Mouse (Mus musculus) heart, embryonic 14.5 days (tissue): ENCODE results near the gene Cfap97. TPM values are rescaled to one million over a fixed set of nuclear protein-coding genes. Genes with fewer than 3 reads are reported as not detected.

Source experiments
- ATAC-seq: fragments of 200-750 bp; cut with Nextera tagmentation; 2 replicates; pipeline ENCODE4 v1.8.0; 2017; ENCODE audit warnings: low read depth, moderate TSS enrichment; ENCODE audit not compliant: insufficient number of reproducible peaks, insufficient read depth, low FRiP score
- H3K27ac ChIP-seq, 2 experiments: fragments of 200-500 bp in 1 of 2; fragments of 300-500 bp in 1 of 2; sonication (generic) in 1 of 2; replicated peaks in 1 of 2; 2 replicates each; pipeline ENCODE4 v1.5.1; 2012 to 2014; ENCODE audit warnings: low read depth in 2 of 2, low read length in 2 of 2, control low read depth in 1 of 2, mild to moderate bottlenecking in 1 of 2, mixed read lengths in 1 of 2; ENCODE audit not compliant: control insufficient read depth in 1 of 2, insufficient read depth in 1 of 2
- H3K27me3 ChIP-seq: fragments of 300-500 bp; sonication (generic); 2 replicates; pipeline ENCODE4 v1.6.1; 2014; ENCODE audit warnings: mild to moderate bottlenecking, low read length, control low read depth; ENCODE audit not compliant: control insufficient read depth, insufficient read depth
- H3K36me3 ChIP-seq: fragments of 300-500 bp; sonication (generic); 2 replicates; pipeline ENCODE4 v1.6.1; 2014; ENCODE audit warnings: mild to moderate bottlenecking, control low read depth, low read length, mixed read lengths; ENCODE audit not compliant: control insufficient read depth, insufficient read depth
- H3K4me1 ChIP-seq, 2 experiments: fragments of 200-500 bp in 1 of 2; fragments of 300-500 bp in 1 of 2; sonication (generic) in 1 of 2; 2 replicates each; pipeline ENCODE4 v1.6.1; 2012 to 2014; ENCODE audit warnings: low read length in 2 of 2, control low read depth in 1 of 2, mixed read lengths in 1 of 2; ENCODE audit not compliant: control insufficient read depth in 2 of 2, insufficient read depth in 2 of 2
- H3K4me2 ChIP-seq: fragments of 300-500 bp; sonication (generic); 2 replicates; pipeline ENCODE4 v1.6.1; 2014; ENCODE audit warnings: mild to moderate bottlenecking, low read length
- H3K4me3 ChIP-seq, 2 experiments: fragments of 200-500 bp in 1 of 2; fragments of 300-500 bp in 1 of 2; sonication (generic) in 1 of 2; 2 replicates each; pipeline ENCODE4 v1.5.1; 2012 to 2014; ENCODE audit warnings: low read length in 2 of 2, mild to moderate bottlenecking in 2 of 2, control low read depth in 1 of 2, low read depth in 1 of 2, moderate library complexity in 1 of 2; ENCODE audit not compliant: control insufficient read depth in 1 of 2, insufficient read depth in 1 of 2
- H3K9ac ChIP-seq: fragments of 300-500 bp; sonication (generic); 2 replicates; pipeline ENCODE4 v1.6.1; 2014; ENCODE audit warnings: mild to moderate bottlenecking, low read length
- H3K9me3 ChIP-seq: fragments of 300-500 bp; sonication (generic); 2 replicates; pipeline ENCODE4 v1.6.1; 2016; ENCODE audit warnings: low read length, control low read depth; ENCODE audit not compliant: control insufficient read depth
- WGBS: fragments of 180-500 bp; shearing (Covaris S2); extraction: QIAGEN DNeasy Blood & Tissue Kit; methylation state at CpG from one replicate; pipeline ENCODE4 v1.1.7; 2014; 5-methylcytosine and 5-hydroxymethylcytosine counted together
- polyA plus RNA-seq: library from polyadenylated mRNA; unstranded; fragments of >200 nt; fragmentation: Nextera tagmentation; extraction: Ambion mirVana; gene quantifications from 2 replicates; pipeline ENCODE4 v1.2.1, GENCODE M21; 2014

Gene Cfap97
- polyA plus RNA-seq, 1 experiment from 2014 or later = 21.8 TPM

GRCm38 (mm10) chr8:46162953-46163869 lies 11.6 kb downstream of the Cfap97 start:
- H3K27me3 ChIP-seq = no peaks in the 10 kb centered on the region
- peak; percentile 98 for ATAC-seq
- 1% methylated on average over 77 of the region's 77 CpGs for WGBS
- peak overlapping the region; percentile 94 for H3K9ac ChIP-seq
- H3K9me3 ChIP-seq = no peaks in the 10 kb centered on the region
- H3K36me3 ChIP-seq = no peaks in the 10 kb centered on the region
- H3K4me2 ChIP-seq = peak overlapping the region; percentile 78
- peaks cover 0 to 10% of the 10 kb centered on the region in 2 experiments; a peak in 2 of 4 replicates for H3K4me1 ChIP-seq
- peak overlapping the region; percentile 71 to 74 for H3K27ac ChIP-seq
- peak overlapping the region; percentile 73 to 84 for H3K4me3 ChIP-seq

- Histone ChIP-seq H3K36me3 (no peaks in the 10 kb centered on the region), H3K4me1 (peaks cover 0 to 10% of the 10 kb centered on the region in 2 experiments; a peak in 2 of 4 replicates), H3K9ac (peak overlapping the region; percentile 94), H3K4me3 (peak overlapping the region; percentile 73 to 84), H3K27me3 (no peaks in the 10 kb centered on the region), H3K9me3 (no peaks in the 10 kb centered on the region), H3K4me2 (peak overlapping the region; percentile 78), H3K27ac (peak overlapping the region; percentile 51 to 74; a peak in 3 of 4 replicates)
- no peak for ATAC-seq
- WGBS = under 1% methylated on average over 23 of the region's 25 CpGs
Observed at GRCm38 (mm10) chr8:46163870-46164190, 12.3 kb downstream of the Cfap97 start.

DNA sequence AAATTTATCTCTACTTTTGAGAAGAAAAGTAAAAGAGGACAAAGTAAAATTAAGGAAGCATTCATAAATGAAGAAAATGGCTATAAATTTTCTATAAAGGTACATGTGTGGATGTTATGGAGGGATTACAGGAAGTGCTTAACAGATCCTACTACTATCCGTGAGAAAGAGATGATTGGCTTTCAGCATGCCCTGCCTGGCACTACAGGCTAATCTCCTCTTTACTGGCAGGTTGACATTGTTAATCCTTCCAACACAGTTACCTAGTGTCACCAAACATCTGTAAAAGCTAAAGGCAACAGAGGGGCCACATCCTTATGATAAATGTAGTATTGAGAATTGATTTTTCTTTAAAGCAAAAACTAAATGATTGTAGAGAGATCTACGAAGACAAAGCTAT lies 22.1 kb downstream of the Cfap97 start:
- Histone ChIP-seq H3K27ac (no peak overlapping the region), H3K4me2 (no peak overlapping the region), H3K4me3 (no peak overlapping the region), H3K27me3 (no peaks in the 10 kb centered on the region), H3K36me3 (peaks cover 17% of the 10 kb centered on the region), H3K9ac (no peak overlapping the region), H3K4me1 (no peaks in the 10 kb centered on the region), H3K9me3 (no peaks in the 10 kb centered on the region)
- no peak for ATAC-seq
- WGBS = 65% methylated on average over 2 of the region's 2 CpGs

DNA sequence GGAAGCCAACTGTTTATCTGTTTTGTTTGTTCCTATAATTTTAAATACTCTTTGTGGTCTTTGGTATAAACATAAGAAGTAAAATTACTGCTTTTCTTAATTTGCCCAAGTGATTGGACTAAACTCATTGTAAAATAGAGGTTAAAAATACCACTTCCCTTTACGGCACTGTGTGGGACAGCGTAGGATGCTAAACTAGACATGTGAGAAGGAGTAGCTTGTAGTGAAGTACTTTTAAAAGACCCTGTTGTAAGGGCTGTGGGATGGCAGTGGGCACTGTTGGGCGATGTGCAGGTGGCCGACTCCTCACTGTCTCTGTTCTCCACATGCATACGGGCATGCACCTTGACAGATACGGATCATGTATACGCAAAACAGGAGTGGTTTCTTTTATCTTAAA lies 28.6 kb downstream of the Cfap97 start:
- Histone ChIP-seq H3K9ac (no peak overlapping the region), H3K36me3 (peaks cover 32% of the 10 kb centered on the region), H3K4me2 (no peak overlapping the region), H3K27me3 (no peaks in the 10 kb centered on the region), H3K4me3 (no peak overlapping the region), H3K27ac (no peak overlapping the region), H3K9me3 (no peaks in the 10 kb centered on the region), H3K4me1 (no peaks in the 10 kb centered on the region)
- ATAC-seq = no peak
- 89% methylated on average over 7 of the region's 7 CpGs for WGBS

DNA sequence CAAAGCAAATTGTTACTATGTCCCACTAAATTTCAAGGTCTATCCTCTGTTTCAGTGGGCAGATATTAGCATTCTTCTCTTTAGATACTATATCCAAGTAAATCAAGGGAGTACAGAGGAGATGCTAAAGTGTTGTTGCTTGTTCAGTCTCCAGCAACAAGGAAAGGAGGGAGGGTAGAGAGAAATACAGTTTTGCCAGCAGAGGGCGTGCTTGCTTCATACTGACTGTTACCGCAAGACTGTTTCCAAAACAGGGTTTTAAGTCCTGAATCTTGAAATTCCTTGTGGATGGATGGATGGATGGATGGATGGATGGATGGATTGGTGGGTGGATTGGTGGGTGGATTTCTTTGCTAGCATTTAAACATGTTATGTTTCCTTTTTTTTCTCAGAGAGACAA lies 33.8 kb downstream of the Cfap97 start:
- Histone ChIP-seq H3K36me3 (peaks cover 30% of the 10 kb centered on the region), H3K9ac (no peak overlapping the region), H3K27ac (no peak overlapping the region), H3K4me2 (no peak overlapping the region), H3K4me3 (no peak overlapping the region), H3K27me3 (no peaks in the 10 kb centered on the region), H3K9me3 (no peaks in the 10 kb centered on the region), H3K4me1 (no peaks in the 10 kb centered on the region)
- no peak for ATAC-seq
- 3% methylated on average over 2 of the region's 2 CpGs for WGBS

DNA sequence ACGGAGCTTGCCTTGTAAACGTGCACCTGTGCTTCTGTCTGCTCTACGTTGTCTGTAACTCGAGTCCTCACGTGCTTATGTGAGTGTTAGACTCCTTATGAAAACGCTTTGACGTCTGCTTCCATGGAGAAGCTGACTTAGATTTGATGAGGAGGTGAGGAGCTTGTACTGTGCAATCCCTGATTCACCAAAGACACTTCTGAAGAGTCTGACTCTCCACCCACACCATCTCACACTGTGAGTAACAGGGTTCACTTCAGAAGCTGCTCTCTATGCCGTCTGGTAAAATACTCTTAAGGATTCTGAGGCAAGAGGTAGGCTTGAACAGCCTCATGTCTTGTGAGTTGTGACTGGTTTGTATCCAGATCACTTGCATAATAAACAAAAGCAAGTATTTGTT lies 41.5 kb downstream of the Cfap97 start:
- Histone ChIP-seq H3K4me3 (no peak overlapping the region), H3K4me1 (no peaks in the 10 kb centered on the region), H3K27ac (no peak overlapping the region), H3K27me3 (no peaks in the 10 kb centered on the region), H3K9ac (no peak overlapping the region), H3K9me3 (no peaks in the 10 kb centered on the region), H3K4me2 (no peak overlapping the region), H3K36me3 (peaks cover 66% of the 10 kb centered on the region)
- ATAC-seq = no peak
- WGBS = 74% methylated on average over 8 of the region's 8 CpGs

- Histone ChIP-seq H3K9ac (no peak overlapping the region), H3K27ac (no peak overlapping the region), H3K9me3 (no peaks in the 10 kb centered on the region), H3K4me2 (no peak overlapping the region), H3K36me3 (peaks cover 48% of the 10 kb centered on the region), H3K4me1 (peaks cover 0 to 3% of the 10 kb centered on the region in 2 experiments; a peak in 1 of 4 replicates), H3K27me3 (no peaks in the 10 kb centered on the region), H3K4me3 (no peak overlapping the region)
- no peak for ATAC-seq
- WGBS = 95% methylated on average over 3 of the region's 3 CpGs
Observed at GRCm38 (mm10) chr8:46196877-46197276, 45.3 kb downstream of the Cfap97 start.
